16 mouse cellular contexts compared by ENCODE assay signal in genomic region chr12:95641628-95642027, GRCm38 (mm10). TPM values are rescaled to one million over a fixed set of nuclear protein-coding genes. Genes with fewer than 3 reads are reported as not detected.
DNase-seq lines count a peak whose midpoint lies in the region; ATAC-seq and TF ChIP-seq lines count a peak whose summit lies in the region.
"Had no signal": no experiment of that assay in that cellular context is flagged by ENCODE, and none has a peak within 500 bp of the region (broad histone marks: within the 10 kb centered on the region; RNA-seq: fewer than 3 reads in every experiment).

No protein-coding gene starts in this region.

- no peak overlapping the region for H3K9ac ChIP-seq in hindbrain, postnatal 0 days (replicated peaks; ENCODE audit: low read length)
- H3K9ac ChIP-seq in midbrain, embryonic 15.5 days = no peak overlapping the region
- H3K9ac ChIP-seq: embryonic facial prominence, embryonic 12.5 days; hindbrain, embryonic 14.5 days; lung, embryonic 15.5 days had no signal

- peak; percentile 53 for DNase-seq in hindbrain, embryonic 10.5 days (ENCODE audit: low spot score)
- DNase-seq in hindbrain, postnatal 0 days (ENCODE audit: low spot score) = no peak
- DNase-seq in midbrain, embryonic 10.5 days (ENCODE audit: low spot score) = peak; percentile 16
- DNase-seq in brain, embryonic 14.5 days (ENCODE audit: low read depth) = peak; percentile 18
- peak; percentile 76 for DNase-seq in mesoderm, embryonic 11.5 days (ENCODE audit: low read depth, low spot score)
- no peak for DNase-seq in adrenal gland, postnatal 25 days
- no peak for DNase-seq in left cerebral cortex, adult 18-20 months (ENCODE audit: low spot score in 2 of 2)
- DNase-seq: adrenal gland, postnatal 14 days; cerebellum, adult 9-11 months; spleen, adult 18-20 months had no signal

- TF ChIP-seq CTCF in hindbrain, postnatal 0 days (IDR thresholded peaks at IDR 0.05; ENCODE audit: low read depth) = no peak
- no peak for TF ChIP-seq CTCF in brain, embryonic 14.5 days (IDR thresholded peaks at IDR 0.05; ENCODE audit: borderline replicate concordance, extremely low read depth, insufficient read depth, insufficient read length)

- no peaks in the 10 kb centered on the region for H3K9me3 ChIP-seq in hindbrain, embryonic 10.5 days
- no peaks in the 10 kb centered on the region for H3K9me3 ChIP-seq in hindbrain, postnatal 0 days (ENCODE audit: low read length)
- H3K9me3 ChIP-seq in midbrain, embryonic 10.5 days (replicated peaks) = no peaks in the 10 kb centered on the region
- H3K9me3 ChIP-seq in midbrain, embryonic 15.5 days = no peaks in the 10 kb centered on the region
- H3K9me3 ChIP-seq: embryonic facial prominence, embryonic 12.5 days; lung, embryonic 15.5 days had no signal

- ATAC-seq in hindbrain, postnatal 0 days = no peak
- ATAC-seq in midbrain, embryonic 15.5 days (replicated peaks) = no peak

- no peak overlapping the region for H3K27ac ChIP-seq in hindbrain, embryonic 10.5 days
- H3K27ac ChIP-seq in hindbrain, postnatal 0 days = no peak overlapping the region
- no peak overlapping the region for H3K27ac ChIP-seq in midbrain, embryonic 10.5 days (replicated peaks)
- no peak overlapping the region for H3K27ac ChIP-seq in midbrain, embryonic 15.5 days
- H3K27ac ChIP-seq: embryonic facial prominence, embryonic 12.5 days; hindbrain, embryonic 14.5 days; lung, embryonic 15.5 days had no signal

- H3K36me3 ChIP-seq in hindbrain, embryonic 10.5 days = no peaks in the 10 kb centered on the region
- no peaks in the 10 kb centered on the region for H3K36me3 ChIP-seq in hindbrain, postnatal 0 days (ENCODE audit: insufficient read depth, low read length)
- H3K36me3 ChIP-seq in midbrain, embryonic 10.5 days = no peaks in the 10 kb centered on the region
- no peaks in the 10 kb centered on the region for H3K36me3 ChIP-seq in midbrain, embryonic 15.5 days (replicated peaks)
- H3K36me3 ChIP-seq: embryonic facial prominence, embryonic 12.5 days; G1E; lung, embryonic 15.5 days had no signal

- H3K4me3 ChIP-seq in hindbrain, embryonic 10.5 days = no peak overlapping the region
- no peak overlapping the region for H3K4me3 ChIP-seq in hindbrain, postnatal 0 days (ENCODE audit: low read length)
- no peak overlapping the region for H3K4me3 ChIP-seq in midbrain, embryonic 10.5 days
- H3K4me3 ChIP-seq in midbrain, embryonic 15.5 days = no peak overlapping the region
- H3K4me3 ChIP-seq: embryonic facial prominence, embryonic 12.5 days; lung, embryonic 15.5 days had no signal

- no peak overlapping the region for H3K4me2 ChIP-seq in hindbrain, postnatal 0 days (ENCODE audit: low read depth, low read length)
- no peak overlapping the region for H3K4me2 ChIP-seq in midbrain, embryonic 15.5 days
- H3K4me2 ChIP-seq: embryonic facial prominence, embryonic 12.5 days; hindbrain, embryonic 14.5 days; lung, embryonic 15.5 days had no signal

- H3K27me3 ChIP-seq in hindbrain, embryonic 10.5 days (ENCODE audit: insufficient read depth, poor library complexity, severe bottlenecking) = no peaks in the 10 kb centered on the region
- H3K27me3 ChIP-seq in hindbrain, postnatal 0 days (ENCODE audit: insufficient read depth, low read length) = no peaks in the 10 kb centered on the region
- H3K27me3 ChIP-seq in midbrain, embryonic 10.5 days (ENCODE audit: low read depth, poor library complexity, severe bottlenecking) = no peaks in the 10 kb centered on the region
- H3K27me3 ChIP-seq in midbrain, embryonic 15.5 days (replicated peaks) = no peaks in the 10 kb centered on the region
- H3K27me3 ChIP-seq: embryonic facial prominence, embryonic 12.5 days; lung, embryonic 15.5 days had no signal

- no peak for TF ChIP-seq POLR2A in brain, embryonic 14.5 days (IDR thresholded peaks at IDR 0.05; ENCODE audit: borderline replicate concordance, extremely low read depth, insufficient read depth, insufficient read length, poor library complexity, severe bottlenecking)

- no peaks in the 10 kb centered on the region for H3K4me1 ChIP-seq in hindbrain, embryonic 10.5 days (replicated peaks)
- H3K4me1 ChIP-seq in hindbrain, postnatal 0 days (ENCODE audit: insufficient read depth, low read length) = no peaks in the 10 kb centered on the region
- no peaks in the 10 kb centered on the region for H3K4me1 ChIP-seq in midbrain, embryonic 10.5 days
- H3K4me1 ChIP-seq in midbrain, embryonic 15.5 days = no peaks in the 10 kb centered on the region
- H3K4me1 ChIP-seq: embryonic facial prominence, embryonic 12.5 days; lung, embryonic 15.5 days had no signal

RNA-seq across cellular contexts. Expression of gene Flrt2, which starts 50.4 kb away (rescaled TPM):
- polyA plus RNA-seq in hindbrain, embryonic 10.5 days (2016; fragmentation: Nextera tagmentation; extraction: Ambion mirVana) = 22.0 and 25.0 TPM in 2 replicates
- total RNA-seq in hindbrain, postnatal 0 days (2014; rRNA removed) = 34.4 and 40.9 TPM in 2 replicates
- polyA plus RNA-seq in hindbrain, postnatal 0 days (2015; fragmentation: Nextera tagmentation; extraction: Ambion mirVana) = 11.7 and 12.5 TPM in 2 replicates
- polyA plus RNA-seq in midbrain, embryonic 10.5 days (2016; fragmentation: Nextera tagmentation; extraction: Ambion mirVana) = 29.1 and 30.1 TPM in 2 replicates
- polyA plus RNA-seq in midbrain, embryonic 15.5 days (2015; fragmentation: Nextera tagmentation; extraction: Ambion mirVana) = 25.1 and 25.4 TPM in 2 replicates
- 16.7 and 27.0 TPM in 2 replicates for polyA plus RNA-seq in brain, embryonic 14.5 days (2012; rRNA removed)
- total RNA-seq in adrenal gland, postnatal 25 days (2021) = 9.8 and 9.9 TPM in 2 replicates
- total RNA-seq in left cerebral cortex, adult 18-20 months (2021) = 10 to 100 TPM; 57.7 to 58.4 TPM
- total RNA-seq: granulocyte monocyte progenitor cell, adult 5-6 weeks had no signal
- polyA plus RNA-seq: G1E had no signal

Comparison
In these comparisons a context has a peak if more than half of its experiments do, and no peak if none do; other contexts are left out.
1. DNase-seq: peak in hindbrain, embryonic 10.5 days (single experiment), midbrain, embryonic 10.5 days (single experiment), brain, embryonic 14.5 days (single experiment) and mesoderm, embryonic 11.5 days (single experiment); none in hindbrain, postnatal 0 days (single experiment), adrenal gland, postnatal 25 days (single experiment) and left cerebral cortex, adult 18-20 months (0 of 2).